Mouse (Mus musculus) right cerebral cortex, adult 2 months (tissue): ENCODE data around the gene Nudt2.

ENCODE experiments used
- DNase-seq, 2 experiments: peaks; one replicate each; pipeline ENCODE4 v3.0.0; 2021 to 2022; ENCODE audit warnings: low spot score in 2 of 2

Nudt2 gene

GRCm38 (mm10) chr4:41520641-41521040 is 55.7 kb downstream of the Nudt2 start:
- no peak for DNase-seq

DNA sequence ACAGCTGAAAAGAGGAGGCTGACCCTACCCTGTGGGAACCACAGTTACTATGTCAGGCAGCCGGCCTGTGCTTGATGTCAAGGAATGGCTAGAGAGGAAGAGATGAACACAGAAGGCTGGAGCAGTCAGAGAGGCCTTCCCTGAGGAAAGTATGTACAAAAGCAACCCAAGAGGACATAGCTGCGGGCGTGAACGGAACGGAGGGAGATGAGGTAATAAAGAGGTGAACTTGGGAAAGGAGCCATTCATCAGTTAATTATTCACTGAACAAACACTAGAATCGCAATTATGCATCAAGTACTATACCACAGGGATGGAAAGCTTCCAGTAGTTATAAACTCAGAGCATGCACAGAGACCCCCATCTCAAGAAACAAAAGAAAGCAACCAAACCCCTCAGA is 57.2 kb downstream of the Nudt2 start:
- no peak for DNase-seq

- DNase-seq = peak; percentile 73 to 78
Measured at GRCm38 (mm10) chr4:41522788-41523187, 57.8 kb downstream of the Nudt2 start.

DNA sequence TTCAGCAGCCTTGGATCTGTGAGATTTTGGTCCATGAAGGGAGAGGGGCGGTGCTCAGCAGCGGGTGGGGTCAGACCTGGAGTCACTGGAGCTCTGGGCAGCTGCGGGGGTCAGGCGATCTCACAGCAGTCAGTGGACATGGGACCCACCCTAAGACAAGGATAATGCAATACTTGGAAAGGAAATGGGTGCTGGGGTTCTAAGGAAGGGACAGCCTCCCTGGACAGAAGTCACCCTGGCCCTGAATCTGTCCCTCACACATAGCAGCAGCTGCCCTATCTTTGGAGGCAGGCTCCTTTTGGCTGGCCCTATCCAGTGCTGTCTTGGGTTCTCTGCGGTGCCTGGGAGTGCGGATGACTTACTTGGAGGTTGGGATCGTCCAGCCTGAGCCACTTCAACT is 58.9 kb downstream of the Nudt2 start:
- no peak for DNase-seq

- DNase-seq = no peak
Measured at GRCm38 (mm10) chr4:41524829-41525228, 59.9 kb downstream of the Nudt2 start.

DNA sequence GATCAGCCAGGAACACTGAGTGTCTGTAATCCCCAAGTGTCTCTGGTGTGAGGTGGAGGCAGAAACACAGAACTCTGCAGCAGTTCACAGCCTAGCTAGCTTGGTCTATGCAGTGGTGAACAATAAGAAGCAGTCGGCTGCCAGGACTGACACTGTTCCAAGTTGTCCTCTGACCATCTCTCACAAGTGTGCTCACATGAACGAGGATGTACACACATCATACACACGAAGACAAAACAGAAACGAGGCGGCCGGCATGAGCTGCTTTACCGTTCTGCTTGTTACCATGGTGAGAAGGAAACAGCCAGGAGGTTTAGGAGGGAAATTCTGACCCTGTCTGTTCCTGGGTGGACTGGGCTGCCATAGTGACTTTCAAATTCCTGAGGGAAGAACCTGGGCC is 61.6 kb downstream of the Nudt2 start:
- DNase-seq = no peak

- DNase-seq = no peak
Measured at GRCm38 (mm10) chr4:41527076-41527475, 62.1 kb downstream of the Nudt2 start.

DNA sequence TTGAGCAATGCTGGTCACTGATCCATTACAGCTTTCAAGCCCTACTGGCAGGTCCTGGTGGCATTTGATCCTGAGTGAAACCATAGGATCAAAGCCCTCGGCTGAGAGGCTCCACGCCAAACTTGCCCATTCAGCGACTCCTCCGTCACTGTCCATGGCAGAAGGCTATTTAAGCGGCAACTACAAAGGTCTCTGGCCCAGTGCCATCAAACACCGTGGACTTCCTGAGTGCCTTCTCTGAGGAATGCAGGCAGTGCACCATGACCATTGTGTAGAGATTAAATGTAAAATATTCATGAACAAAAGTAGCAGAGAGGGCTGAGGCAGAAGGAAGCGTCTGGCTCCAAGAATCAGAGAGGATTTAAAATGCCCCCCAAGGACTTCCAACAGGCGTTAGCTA is 63.0 kb downstream of the Nudt2 start:
- DNase-seq = no peak
